Mouse (Mus musculus) liver (tissue): Measurements from ENCODE around the gene Rfc3.
"Not testable (repeated sequence)": the region's sequence is repeated elsewhere in the genome, so short reads cannot be mapped to it uniquely, and the experiment has no call there.

ENCODE experiments used
- DNase-seq: peaks from one replicate; pipeline ENCODE4 v3.0.0-alpha.2; 2020; ENCODE audit warnings: mixed read lengths

Gene Rfc3

GRCm38 (mm10) chr5:151650700-151651410 is at the start of gene Rfc3:
Gene Rfc3, minus strand, starts transcription at chr5:151651242.
- peak; percentile 93 for DNase-seq

GRCm38 (mm10) chr5:151693636-151694035 is 42.6 kb upstream of the Rfc3 start:
- DNase-seq, result not testable (repeated sequence)

GRCm38 (mm10) chr5:151686606-151687525 is 35.8 kb upstream of the Rfc3 start:
- DNase-seq, result peak; percentile 78

GRCm38 (mm10) chr5:151662207-151662606 is 11.2 kb upstream of the Rfc3 start:
- DNase-seq, result no peak

GRCm38 (mm10) chr5:151651411-151651784 is 356 bp upstream of the Rfc3 start:
- DNase-seq, result no peak

- DNase-seq, result peak; percentile 37
Measured at GRCm38 (mm10) chr5:151644845-151645244, 6.2 kb downstream of the Rfc3 start.

GRCm38 (mm10) chr5:151642867-151643266 is 8.2 kb downstream of the Rfc3 start:
- no peak for DNase-seq

GRCm38 (mm10) chr5:151642102-151642501 is 8.9 kb downstream of the Rfc3 start:
- DNase-seq, result no peak

GRCm38 (mm10) chr5:151605921-151606320 is 45.1 kb downstream of the Rfc3 start, which contains the start of gene Vmn2r18:
Gene Vmn2r18, minus strand, starts transcription at chr5:151606021.
- no peak for DNase-seq

GRCm38 (mm10) chr5:151601696-151602095 is 49.3 kb downstream of the Rfc3 start:
- DNase-seq, result no peak
